Mouse (Mus musculus) liver, postnatal 0 days (tissue): ENCODE data around the gene Olfr1240. TPM values are rescaled to one million over a fixed set of nuclear protein-coding genes. Genes with fewer than 3 reads are reported as not detected.

Source experiments
- ATAC-seq: fragments of 200-750 bp; cut with Nextera tagmentation; 2 replicates; pipeline ENCODE4 v1.8.0; 2017; ENCODE audit warnings: mild to moderate bottlenecking, moderate library complexity
- DNase-seq: peaks from one replicate; pipeline ENCODE4 v3.0.0-alpha.2; 2016
- H3K27ac ChIP-seq: fragments of 300-500 bp; sonication (generic); 2 replicates; pipeline ENCODE4 v1.5.1; 2014; ENCODE audit warnings: antibody characterized with exemption, moderate library complexity, mild to moderate bottlenecking, low read depth
- H3K27me3 ChIP-seq: fragments of 300-500 bp; sonication (generic); 2 replicates; pipeline ENCODE4 v1.6.1; 2014; ENCODE audit warnings: low read length, control low read depth, mixed read lengths; ENCODE audit not compliant: insufficient read depth
- H3K36me3 ChIP-seq: fragments of 300-500 bp; sonication (generic); replicated peaks from 2 replicates; pipeline ENCODE4 v1.6.1; 2014; ENCODE audit warnings: mild to moderate bottlenecking, control low read depth, low read length, moderate library complexity, mixed read lengths; ENCODE audit not compliant: insufficient read depth
- H3K4me1 ChIP-seq: fragments of 300-500 bp; sonication (generic); 2 replicates; pipeline ENCODE4 v1.6.1; 2014; ENCODE audit warnings: antibody characterized with exemption, mild to moderate bottlenecking, control low read depth; ENCODE audit not compliant: insufficient read depth
- H3K4me2 ChIP-seq: fragments of 300-500 bp; sonication (generic); 2 replicates; pipeline ENCODE4 v1.6.1; 2014; ENCODE audit warnings: low read depth, mild to moderate bottlenecking, low read length, moderate library complexity, mixed read lengths
- H3K4me3 ChIP-seq: fragments of 300-500 bp; sonication (generic); 2 replicates; pipeline ENCODE4 v1.5.1; 2014; ENCODE audit warnings: low read depth, low read length
- H3K9ac ChIP-seq: fragments of 300-500 bp; sonication (generic); replicated peaks from 2 replicates; pipeline ENCODE4 v1.6.1; 2014; ENCODE audit warnings: mild to moderate bottlenecking, moderate library complexity
- H3K9me3 ChIP-seq: fragments of 300-500 bp; sonication (generic); 2 replicates; pipeline ENCODE4 v1.6.1; 2016; ENCODE audit warnings: mild to moderate bottlenecking, control low read depth, low read length, mixed read lengths
- CTCF ChIP-seq: sonication (generic); IDR thresholded peaks from 2 replicates; pipeline ENCODE4 v1.5.1; 2016; ENCODE audit warnings: antibody characterized with exemption, low read depth
- EP300 ChIP-seq: IDR thresholded peaks from 2 replicates; pipeline ENCODE4 v1.6.1; 2016; ENCODE audit warnings: antibody characterized with exemption, low read depth, mild to moderate bottlenecking
- WGBS: fragments of 180-500 bp; shearing (Covaris S2); extraction: QIAGEN DNeasy Blood & Tissue Kit; methylation state at CpG from one replicate; pipeline ENCODE4 v1.1.7; 2014; ENCODE audit not compliant: insufficient replicate concordance; 5-methylcytosine and 5-hydroxymethylcytosine counted together
- polyA plus RNA-seq: library from polyadenylated mRNA; unstranded; fragments of >200 nt; fragmentation: Nextera tagmentation; extraction: Ambion mirVana; gene quantifications from 2 replicates; pipeline ENCODE4 v1.2.1, GENCODE M21; 2015

Olfr1240 gene
- polyA plus RNA-seq: not detected in 2 replicates

DNA sequence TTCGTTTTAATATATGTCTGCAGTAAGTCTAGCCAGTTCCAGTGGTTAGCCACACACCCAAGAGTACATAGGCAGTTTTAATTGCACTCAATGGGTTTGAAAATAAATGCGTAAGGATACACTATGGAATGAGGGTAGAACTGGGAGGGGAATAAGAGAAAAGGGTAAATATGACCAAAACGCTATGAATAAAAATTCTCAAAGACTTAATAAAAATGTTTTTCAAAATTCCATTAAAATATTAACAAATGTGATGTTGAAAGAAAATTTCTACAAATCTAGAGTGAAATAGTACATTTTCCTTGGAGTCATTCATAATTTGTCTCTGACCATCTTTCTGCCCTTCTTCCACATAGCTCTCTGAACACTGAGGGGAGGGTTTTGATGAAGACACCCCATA, at the start of gene Olfr1240:
Gene Olfr1240, minus strand, starts transcription at position 101 of the 400 bp plus-strand sequence.
- TF ChIP-seq CTCF (no peak), EP300 (no peak)
- H3K27ac ChIP-seq: no peak within 1 kb of the TSS
- H3K4me3 ChIP-seq: no peak within 1 kb of the TSS
- no peaks in the 10 kb centered on the region for H3K9me3 ChIP-seq
- ATAC-seq: no peak
- no peak for DNase-seq
- no peak within 1 kb of the TSS for H3K4me2 ChIP-seq
- H3K36me3 ChIP-seq: no peaks in the 10 kb centered on the region
- 74% methylated on average over 3 of the region's 3 CpGs for WGBS
- no peaks in the 10 kb centered on the region for H3K27me3 ChIP-seq
- no peak within 1 kb of the TSS for H3K9ac ChIP-seq
- no peaks in the 10 kb centered on the region for H3K4me1 ChIP-seq

GRCm38 (mm10) chr2:89487026-89487425, 44.2 kb upstream of the Olfr1240 start, which contains the start of gene Olfr1241:
Gene Olfr1241 (minus strand): TSS chr2:89487126.
- Histone ChIP-seq H3K4me2 (no peak within 1 kb of the TSS), H3K9ac (no peak within 1 kb of the TSS), H3K4me3 (no peak within 1 kb of the TSS), H3K4me1 (no peaks in the 10 kb centered on the region), H3K36me3 (no peaks in the 10 kb centered on the region), H3K27ac (no peak within 1 kb of the TSS), H3K27me3 (no peaks in the 10 kb centered on the region), H3K9me3 (no peaks in the 10 kb centered on the region)
- TF ChIP-seq EP300: no peak
- TF ChIP-seq CTCF: no peak
- DNase-seq (no peak), ATAC-seq (no peak)

DNA sequence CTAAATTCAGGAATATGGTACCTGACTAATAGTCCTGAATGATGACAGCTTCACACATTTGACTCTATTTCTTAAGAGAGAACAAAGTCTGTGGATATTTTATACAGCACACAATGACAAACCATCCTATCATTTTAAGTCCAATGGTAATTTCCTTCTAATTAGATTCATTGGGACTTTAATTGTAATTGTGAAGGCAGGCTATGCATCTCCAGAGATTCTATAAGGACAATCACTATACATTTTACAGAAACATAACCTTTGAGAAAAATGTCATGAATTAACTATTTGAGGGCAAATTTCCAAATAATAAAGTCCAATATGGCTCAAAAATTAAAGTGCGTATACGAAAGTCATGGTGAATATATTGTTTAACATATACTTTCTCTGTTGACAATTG, 22.5 kb downstream of the Olfr1240 start, which contains the start of gene Olfr1239:
Gene Olfr1239, minus strand, starts transcription at position 101 of the 400 bp plus-strand sequence.
- DNase-seq (no peak), ATAC-seq (no peak)
- H3K9me3 ChIP-seq: no peaks in the 10 kb centered on the region
- H3K4me1 ChIP-seq: no peaks in the 10 kb centered on the region
- H3K36me3 ChIP-seq: no peaks in the 10 kb centered on the region
- no peak within 1 kb of the TSS for H3K4me3 ChIP-seq
- no peaks in the 10 kb centered on the region for H3K27me3 ChIP-seq
- TF ChIP-seq CTCF (no peak), EP300 (no peak)
- no peak within 1 kb of the TSS for H3K4me2 ChIP-seq
- WGBS: 81% methylated on average over 2 of the region's 2 CpGs
- H3K27ac ChIP-seq: no peak within 1 kb of the TSS
- no peak within 1 kb of the TSS for H3K9ac ChIP-seq

- no peaks in the 10 kb centered on the region for H3K4me1 ChIP-seq
- H3K4me2 ChIP-seq: no peak overlapping the region
- no peaks in the 10 kb centered on the region for H3K27me3 ChIP-seq
- H3K27ac ChIP-seq: no peak overlapping the region
- ATAC-seq (no peak), DNase-seq (no peak)
- no peaks in the 10 kb centered on the region for H3K36me3 ChIP-seq
- no peak overlapping the region for H3K9ac ChIP-seq
- WGBS: 93% methylated on average over 1 of the region's 1 CpGs
- TF ChIP-seq EP300 (no peak), CTCF (no peak)
- H3K4me3 ChIP-seq: no peak overlapping the region
- H3K9me3 ChIP-seq: no peaks in the 10 kb centered on the region
These were observed 28.2 kb downstream of the Olfr1240 start for GRCm38 (mm10) chr2:89414557-89414956.

DNA sequence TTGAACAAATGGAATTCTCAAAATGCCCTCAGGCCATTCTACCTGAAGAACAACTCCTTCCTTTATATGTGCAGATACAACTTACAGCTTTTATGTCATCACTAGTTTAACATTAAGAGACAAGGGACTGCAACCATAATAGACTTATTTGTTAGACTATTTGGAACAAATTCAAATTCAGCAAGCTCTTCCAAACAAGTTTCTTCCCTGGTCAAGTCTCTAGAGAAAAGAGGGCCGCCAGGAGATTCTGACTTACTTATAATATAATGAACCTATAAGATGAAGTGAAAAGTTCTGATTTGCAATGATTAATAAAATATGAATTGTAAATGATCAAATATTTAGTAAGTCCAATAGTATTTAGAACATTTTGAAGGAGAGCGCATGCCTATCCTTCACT, 33.2 kb downstream of the Olfr1240 start, which contains the start of gene Olfr1238:
Gene Olfr1238, minus strand, starts transcription at position 101 of the 400 bp plus-strand sequence.
- 82% methylated on average over 2 of the region's 2 CpGs for WGBS
- H3K27ac ChIP-seq: no peak within 1 kb of the TSS
- no peaks in the 10 kb centered on the region for H3K4me1 ChIP-seq
- TF ChIP-seq EP300 (no peak), CTCF (no peak)
- no peaks in the 10 kb centered on the region for H3K27me3 ChIP-seq
- H3K4me3 ChIP-seq: no peak within 1 kb of the TSS
- ATAC-seq: no peak
- no peak within 1 kb of the TSS for H3K4me2 ChIP-seq
- no peaks in the 10 kb centered on the region for H3K36me3 ChIP-seq
- no peak for DNase-seq
- no peak within 1 kb of the TSS for H3K9ac ChIP-seq
- H3K9me3 ChIP-seq: no peaks in the 10 kb centered on the region

- DNase-seq (no peak), ATAC-seq (no peak)
- 64% methylated on average over 1 of the region's 1 CpGs for WGBS
- H3K4me3 ChIP-seq: no peak overlapping the region
- no peak overlapping the region for H3K9ac ChIP-seq
- H3K4me2 ChIP-seq: no peak overlapping the region
- H3K4me1 ChIP-seq: no peaks in the 10 kb centered on the region
- no peaks in the 10 kb centered on the region for H3K27me3 ChIP-seq
- H3K9me3 ChIP-seq: no peaks in the 10 kb centered on the region
- no peaks in the 10 kb centered on the region for H3K36me3 ChIP-seq
- TF ChIP-seq CTCF (no peak), EP300 (no peak)
- H3K27ac ChIP-seq: no peak overlapping the region
These were observed 41.9 kb downstream of the Olfr1240 start for GRCm38 (mm10) chr2:89400882-89401281.

Other genes with a start within 250 kb of the Olfr1240 start
- not detected in 2 replicates for gene Olfr1226, start 243.0 kb downstream of the Olfr1240 start, polyA plus RNA-seq
- gene Olfr1228, start 188.9 kb downstream of the Olfr1240 start, polyA plus RNA-seq: not detected in 2 replicates
- not detected in 2 replicates for gene Olfr1229, start 155.0 kb downstream of the Olfr1240 start, polyA plus RNA-seq
- gene Olfr1230, start 145.7 kb downstream of the Olfr1240 start, polyA plus RNA-seq: not detected in 2 replicates
- not detected in 2 replicates for gene Olfr1231, start 135.9 kb downstream of the Olfr1240 start, polyA plus RNA-seq
- not detected in 2 replicates for gene Olfr1232, start 113.3 kb downstream of the Olfr1240 start, polyA plus RNA-seq
- gene Olfr1233, start 100.6 kb downstream of the Olfr1240 start, polyA plus RNA-seq: not detected in 2 replicates
- gene Olfr1234, start 78.1 kb downstream of the Olfr1240 start, polyA plus RNA-seq: not detected in 2 replicates
- not detected in 2 replicates for gene Olfr1238, start 33.3 kb downstream of the Olfr1240 start, polyA plus RNA-seq
- gene Olfr1239, start 22.6 kb downstream of the Olfr1240 start, polyA plus RNA-seq: not detected in 2 replicates
- gene Olfr1241, start 44.1 kb upstream of the Olfr1240 start, polyA plus RNA-seq: not detected in 2 replicates
- gene Olfr1242, start 55.3 kb upstream of the Olfr1240 start, polyA plus RNA-seq: not detected in 2 replicates
- not detected in 2 replicates for gene Olfr1243, start 88.5 kb upstream of the Olfr1240 start, polyA plus RNA-seq
- gene Olfr1245, start 135.4 kb upstream of the Olfr1240 start, polyA plus RNA-seq: not detected in 2 replicates
- not detected in 2 replicates for gene Olfr1246, start 150.2 kb upstream of the Olfr1240 start, polyA plus RNA-seq
- not detected in 2 replicates for gene Olfr1247, start 171.1 kb upstream of the Olfr1240 start, polyA plus RNA-seq
- gene Olfr1248, start 175.2 kb upstream of the Olfr1240 start, polyA plus RNA-seq: not detected in 2 replicates
- gene Olfr1249, start 192.0 kb upstream of the Olfr1240 start, polyA plus RNA-seq: not detected in 2 replicates
- not detected in 2 replicates for gene Olfr1250, start 218.5 kb upstream of the Olfr1240 start, polyA plus RNA-seq
- not detected in 2 replicates for gene Olfr1251, start 228.9 kb upstream of the Olfr1240 start, polyA plus RNA-seq